Mouse (Mus musculus) c-Kit-negative CD71-positive TER-119-positive erythroid progenitor cells, embryonic 14.5 days (primary cell): ENCODE results near the gene Espl1.

ENCODE experiments used
- DNase-seq: peaks from one replicate; pipeline ENCODE4 v3.0.0-alpha.2; 2013; ENCODE audit warnings: low read depth, low spot score

Espl1 gene

GRCm38 (mm10) chr15:102273982-102274716, 21.9 kb upstream of the Espl1 start:
- no peak for DNase-seq

DNA sequence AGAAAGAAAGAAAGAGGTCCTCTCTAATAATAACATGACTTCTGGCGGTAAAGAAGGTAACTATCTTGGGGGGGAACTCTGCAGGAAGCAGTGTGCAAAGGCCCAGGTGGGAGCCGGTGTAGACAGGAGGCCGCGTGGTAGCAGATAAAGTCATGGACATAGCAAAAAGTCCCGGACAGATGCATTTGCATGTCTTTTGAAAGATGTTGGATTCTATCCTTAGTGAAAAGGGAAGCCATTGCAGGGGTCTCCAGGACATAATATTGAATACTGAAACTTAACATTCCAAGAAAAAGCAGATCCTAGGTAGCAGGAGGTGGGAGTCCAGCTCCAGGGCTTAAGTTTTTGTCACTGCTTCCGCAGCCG, 17.4 kb upstream of the Espl1 start:
- DNase-seq = no peak

DNA sequence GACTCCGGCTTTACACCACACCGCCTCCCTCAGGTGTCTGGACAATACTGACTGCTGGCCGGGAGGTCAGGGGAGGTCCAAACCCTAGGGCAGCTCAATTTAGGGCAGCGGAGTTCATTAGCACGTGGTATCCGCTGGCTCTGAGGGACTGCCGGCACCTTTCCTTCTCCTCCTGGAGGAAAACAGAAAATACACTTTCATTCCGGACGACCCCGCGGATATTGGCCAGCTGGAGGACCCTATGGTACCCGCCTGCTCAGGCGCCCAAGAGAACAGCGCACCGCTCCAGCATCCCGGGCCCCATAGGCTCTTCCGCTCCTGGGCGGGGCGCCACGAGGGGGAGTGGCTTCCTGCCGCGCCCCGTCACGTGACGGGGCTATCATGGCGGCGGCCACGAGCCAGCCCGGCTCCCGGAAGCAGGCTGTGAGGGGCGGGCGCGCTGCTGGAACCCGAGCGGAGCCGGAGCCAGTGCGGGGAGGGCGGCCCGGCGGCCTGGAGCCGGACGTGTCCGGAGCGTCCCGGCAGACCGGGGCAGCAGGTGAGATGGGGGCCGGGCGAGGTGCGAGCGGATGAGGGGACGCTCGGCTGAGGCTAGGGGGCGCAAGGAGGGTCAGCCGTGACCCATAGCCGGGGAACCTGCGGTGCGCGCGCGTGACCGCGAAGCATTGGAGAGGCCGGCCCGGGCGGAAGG, 16.8 kb upstream of the Espl1 start, which contains the start of gene Mfsd5:
Gene Mfsd5 (plus strand): TSS at position 363 of the 691 bp plus-strand sequence.
- DNase-seq = peak; percentile 81

DNA sequence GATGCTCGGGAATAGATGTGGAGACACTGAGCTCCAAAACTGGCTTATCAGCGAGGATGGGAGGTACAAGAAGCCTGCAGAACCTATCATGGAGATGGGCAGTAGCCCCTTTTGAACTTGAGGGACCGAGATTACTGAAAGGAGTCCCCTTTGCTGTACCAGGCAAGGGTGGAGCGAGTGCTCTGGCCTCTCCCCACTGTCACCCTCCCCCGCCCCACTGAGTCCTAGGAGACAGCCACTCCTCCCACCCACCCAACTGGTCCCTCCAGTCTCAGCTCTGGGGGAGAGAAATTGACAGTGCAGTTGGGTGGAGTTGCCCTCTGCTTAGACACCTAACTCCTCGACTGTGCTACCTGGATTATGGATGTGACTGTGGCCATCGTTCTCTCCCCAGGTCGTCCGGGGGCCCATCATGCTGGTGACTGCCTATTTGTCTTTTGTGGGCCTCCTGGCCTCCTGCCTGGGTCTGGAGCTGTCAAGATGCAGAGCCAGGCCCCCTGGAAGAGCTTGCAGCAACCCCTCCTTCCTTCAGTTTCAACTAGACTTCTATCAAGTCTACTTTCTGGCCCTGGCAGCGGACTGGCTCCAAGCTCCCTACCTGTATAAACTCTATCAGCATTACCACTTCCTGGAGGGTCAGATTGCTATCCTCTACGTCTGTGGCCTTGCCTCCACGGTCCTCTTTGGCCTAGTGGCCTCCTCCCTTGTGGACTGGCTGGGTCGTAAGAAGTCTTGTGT, 16.1 kb upstream of the Espl1 start:
- no peak for DNase-seq

- no peak for DNase-seq
Measured at GRCm38 (mm10) chr15:102280623-102281022, 15.4 kb upstream of the Espl1 start.

DNA sequence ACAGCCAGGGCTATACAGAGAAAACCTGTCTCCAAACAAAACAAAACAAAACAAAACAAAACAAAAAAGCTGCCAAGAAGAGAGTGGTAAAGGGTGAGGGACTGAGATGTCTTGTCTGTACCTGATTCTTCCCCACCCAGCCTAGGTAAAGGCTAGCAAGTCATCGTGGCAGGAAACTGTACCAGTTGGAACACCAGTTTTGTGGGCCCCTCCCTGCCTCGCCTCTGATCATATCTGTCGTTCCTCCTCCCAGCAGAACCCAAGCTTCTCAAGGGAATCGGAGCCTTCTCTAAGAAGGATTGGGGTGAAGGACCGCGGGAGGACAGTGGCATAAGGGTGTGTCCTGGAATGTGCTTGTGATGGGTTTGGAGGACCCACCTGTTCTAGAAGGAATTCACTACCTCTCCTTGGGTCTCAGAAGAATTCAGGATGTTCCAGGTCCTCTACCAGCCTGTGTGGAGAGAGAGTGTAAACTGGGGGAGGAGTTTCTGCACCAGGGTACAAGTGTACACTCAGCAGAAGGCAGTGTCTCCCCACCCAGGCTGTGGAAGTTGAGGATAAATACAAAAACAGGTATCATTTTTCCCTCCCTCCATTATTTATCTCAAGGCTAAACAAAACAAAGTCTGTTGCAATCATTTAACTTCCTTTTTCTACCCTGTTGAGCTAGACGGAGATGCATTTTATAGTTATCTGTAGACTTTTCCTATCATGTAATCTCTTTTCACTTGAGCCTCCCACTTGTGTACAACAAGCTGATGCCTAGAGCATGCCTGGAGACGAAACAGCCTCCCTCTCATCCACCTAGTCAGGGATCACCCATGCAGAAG, 13.4 kb upstream of the Espl1 start:
- no peak for DNase-seq

- no peak for DNase-seq
Measured at GRCm38 (mm10) chr15:102283648-102284047, 12.4 kb upstream of the Espl1 start.

- DNase-seq = no peak
Measured at GRCm38 (mm10) chr15:102287395-102287794, 8.7 kb upstream of the Espl1 start.

DNA sequence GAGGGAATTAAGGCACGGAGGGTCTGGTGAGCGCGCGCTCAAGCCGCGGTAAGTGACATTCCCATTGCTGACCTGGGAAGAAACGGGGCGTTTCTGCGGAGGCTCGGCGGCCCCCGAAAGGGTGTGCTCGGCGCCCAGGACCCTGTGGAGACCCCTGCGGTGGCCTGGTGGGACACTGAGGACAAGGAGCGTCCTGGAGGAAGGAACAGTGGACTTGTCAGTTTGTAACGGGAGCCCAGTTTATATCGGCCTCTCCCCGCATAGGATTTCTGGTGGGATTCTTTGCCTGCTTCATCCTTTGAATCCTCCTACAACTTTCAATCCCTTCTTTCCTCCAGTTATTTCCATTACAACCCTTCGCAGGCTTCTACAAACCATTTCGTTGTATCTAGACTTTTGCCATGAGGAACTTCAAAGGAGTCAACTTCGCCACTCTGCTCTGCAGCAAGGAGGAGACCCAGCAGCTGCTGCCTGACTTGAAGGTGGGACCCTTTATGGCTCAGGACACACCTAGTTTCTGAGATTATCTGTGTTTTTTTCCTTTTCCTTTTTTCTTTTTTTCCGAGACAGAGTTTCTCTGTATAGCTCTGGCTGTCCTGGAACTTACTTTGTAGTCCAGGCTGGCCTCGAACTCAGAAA, 421 bp downstream of the Espl1 start:
- no peak for DNase-seq

- no peak for DNase-seq
Measured at GRCm38 (mm10) chr15:102302542-102302941, 6.5 kb downstream of the Espl1 start.

DNA sequence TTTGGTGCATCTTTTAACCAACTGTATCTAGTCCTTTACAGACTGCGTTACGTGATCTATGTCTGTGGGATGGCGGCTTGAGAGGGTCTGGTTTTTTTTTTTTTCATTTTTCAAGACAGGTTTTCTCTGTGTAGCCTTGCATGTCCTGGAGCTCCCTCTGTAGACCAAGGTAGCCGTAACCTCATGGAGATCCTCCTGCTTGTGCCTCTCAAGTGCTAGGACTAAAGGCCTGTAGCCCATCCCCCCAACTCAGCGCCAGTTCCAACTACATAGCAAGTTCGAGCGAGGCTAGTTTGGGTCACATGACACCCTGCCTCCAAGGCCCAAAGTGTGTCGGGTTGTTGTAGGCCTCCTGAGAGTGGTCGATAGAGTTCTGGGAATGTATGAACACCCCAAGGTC, 12.7 kb downstream of the Espl1 start:
- no peak for DNase-seq

- no peak for DNase-seq
Measured at GRCm38 (mm10) chr15:102310074-102310845, 14.2 kb downstream of the Espl1 start.

- no peak for DNase-seq
Measured at GRCm38 (mm10) chr15:102311489-102311888, 15.4 kb downstream of the Espl1 start.

DNA sequence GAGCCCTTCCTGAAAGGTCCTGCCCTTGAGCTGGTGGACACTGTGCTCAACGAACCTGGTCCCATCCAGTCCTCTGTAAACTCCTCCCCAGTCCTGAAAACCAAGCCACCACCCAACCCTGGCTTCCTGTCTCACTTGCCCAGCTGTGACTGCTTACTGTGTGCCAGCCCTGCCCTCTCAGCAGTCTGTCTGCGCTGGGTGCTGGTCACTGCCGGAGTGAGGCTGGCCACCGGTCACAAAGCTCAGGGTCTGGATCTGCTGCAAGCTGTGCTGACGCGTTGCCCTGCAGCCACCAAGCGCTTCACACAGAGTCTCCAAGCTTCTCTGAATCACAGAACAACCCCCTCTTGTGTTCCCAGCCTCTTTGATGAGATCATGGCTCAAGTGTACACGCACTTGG, 19.2 kb downstream of the Espl1 start:
- DNase-seq = no peak

- DNase-seq = no peak
Measured at GRCm38 (mm10) chr15:102316263-102316662, 20.2 kb downstream of the Espl1 start.

GRCm38 (mm10) chr15:102324654-102325473, 28.8 kb downstream of the Espl1 start:
- DNase-seq = no peak

GRCm38 (mm10) chr15:102326022-102326576, 30.0 kb downstream of the Espl1 start, which contains the start of gene Pfdn5:
Gene Pfdn5, plus strand, starts transcription at chr15:102326116.
- DNase-seq = peak; percentile 74

DNA sequence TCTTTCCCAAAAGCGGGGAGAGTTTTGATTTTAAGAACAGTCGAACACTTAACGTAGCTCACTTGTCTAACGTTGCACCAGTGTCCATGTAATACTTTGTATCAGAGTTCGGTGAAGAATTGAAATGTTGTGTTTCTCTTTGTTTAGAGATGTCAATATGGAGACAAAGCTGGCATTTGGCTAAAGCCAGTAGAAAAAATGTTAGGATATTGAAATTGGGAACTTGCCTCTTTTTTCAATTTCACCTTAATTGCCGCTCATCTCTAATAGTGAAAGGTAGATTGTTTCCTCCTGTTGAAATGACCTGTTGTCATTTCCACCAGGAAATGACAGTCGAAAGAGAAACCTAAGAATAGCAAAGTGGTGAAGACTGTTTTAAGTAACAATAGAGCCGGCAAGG, 30.8 kb downstream of the Espl1 start:
- DNase-seq = no peak

DNA sequence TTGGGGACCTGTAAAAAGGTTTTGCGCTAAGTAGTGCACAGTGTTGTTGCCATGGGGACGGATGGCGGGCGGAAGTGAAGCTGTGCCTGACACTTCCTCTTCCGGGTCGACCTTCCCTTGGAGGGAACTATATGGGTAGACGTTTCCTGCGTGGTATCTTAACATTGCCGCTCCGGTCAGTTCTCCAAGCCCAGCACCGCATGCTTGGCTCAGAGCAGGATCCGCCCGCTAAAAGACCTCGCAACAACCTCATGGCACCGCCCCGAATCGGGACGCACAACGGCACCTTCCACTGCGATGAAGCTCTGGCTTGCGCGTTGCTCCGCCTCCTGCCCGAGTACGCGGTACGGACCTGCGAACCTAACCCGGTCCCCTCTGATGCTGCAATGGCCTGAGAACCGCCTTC, 35.5 kb downstream of the Espl1 start, which contains the start of gene Myg1:
Gene Myg1 (plus strand): TSS at position 100 of the 406 bp plus-strand sequence.
- DNase-seq = peak; percentile 61
